Mouse (Mus musculus) left cerebral cortex, adult 2 months (tissue): Measurements from ENCODE around the gene Msx2. TPM values are rescaled to one million over a fixed set of nuclear protein-coding genes. Genes with fewer than 3 reads are reported as not detected.
A peak's percentile ranks its signal among the peaks of the same experiment; 100 is the strongest.

Experiments used
- DNase-seq, 2 experiments: peaks; one replicate each; pipeline ENCODE4 v3.0.0; 2021 to 2022; ENCODE audit warnings: low spot score in 2 of 2, mixed read lengths in 1 of 2; ENCODE audit errors: extremely low spot score in 1 of 2
- H3K27ac ChIP-seq: fragments of 200-600 bp; 2 replicates; pipeline ENCODE4 v1.8.1; 2022
- H3K4me3 ChIP-seq: fragments of 200-600 bp; 2 replicates; pipeline ENCODE4 v1.8.1; 2022
- CTCF ChIP-seq: fragments of 200-600 bp; IDR thresholded peaks from 2 replicates; pipeline ENCODE4 v1.8.1; 2022; ENCODE audit warnings: antibody characterized with exemption, mild to moderate bottlenecking, moderate library complexity
- intact Hi-C: fragments of 180-260 bp; cut with DNase I; formaldehyde crosslinking; loops from one replicate; pipeline ENCODE4 v1.15.1; 2025
- total RNA-seq, 2 experiments: library from RNA; stranded (reverse); gene quantifications; 2 replicates each; pipeline ENCODE4 v1.2.3; 2021

The Msx2 gene
- total RNA-seq, 2 experiments from 2014 or later: 0.23 to 0.50 TPM

GRCm38 (mm10) chr13:53474491-53474890 is 1.6 kb upstream of the Msx2 start:
- DNase-seq: no peak
- Histone ChIP-seq H3K4me3 (no peak overlapping the region), H3K27ac (no peak overlapping the region)
- intact Hi-C loops: no loop called here
- no peak for TF ChIP-seq CTCF

GRCm38 (mm10) chr13:53473991-53474390 is 1.1 kb upstream of the Msx2 start:
- Histone ChIP-seq H3K27ac (no peak overlapping the region), H3K4me3 (no peak overlapping the region)
- no peak for DNase-seq
- no peak for TF ChIP-seq CTCF
- intact Hi-C loops: no loop called here

DNA sequence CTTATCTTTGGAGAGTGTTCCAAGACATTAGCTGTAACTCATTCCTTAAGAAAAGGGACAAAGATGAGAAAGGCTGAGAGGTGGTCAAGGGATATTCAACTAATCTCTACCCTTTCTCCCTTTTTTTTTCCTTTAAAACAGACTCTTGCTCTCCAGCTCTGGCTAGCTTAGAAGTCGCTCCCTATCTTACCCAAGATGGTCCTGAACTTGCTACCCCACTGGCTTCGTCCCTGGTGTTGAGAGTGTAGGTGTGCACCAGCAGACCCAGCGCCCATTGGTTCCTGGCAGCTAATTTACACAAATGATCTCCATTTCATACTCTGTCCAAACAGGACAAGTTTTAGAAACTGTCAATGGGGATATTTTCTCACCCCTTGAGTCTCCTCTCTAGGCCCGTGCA is 417 bp upstream of the Msx2 start:
- DNase-seq: no peak
- intact Hi-C loops: no loop called here
- no peak for TF ChIP-seq CTCF
- no peak overlapping the region for H3K4me3 ChIP-seq
- no peak overlapping the region for H3K27ac ChIP-seq

DNA sequence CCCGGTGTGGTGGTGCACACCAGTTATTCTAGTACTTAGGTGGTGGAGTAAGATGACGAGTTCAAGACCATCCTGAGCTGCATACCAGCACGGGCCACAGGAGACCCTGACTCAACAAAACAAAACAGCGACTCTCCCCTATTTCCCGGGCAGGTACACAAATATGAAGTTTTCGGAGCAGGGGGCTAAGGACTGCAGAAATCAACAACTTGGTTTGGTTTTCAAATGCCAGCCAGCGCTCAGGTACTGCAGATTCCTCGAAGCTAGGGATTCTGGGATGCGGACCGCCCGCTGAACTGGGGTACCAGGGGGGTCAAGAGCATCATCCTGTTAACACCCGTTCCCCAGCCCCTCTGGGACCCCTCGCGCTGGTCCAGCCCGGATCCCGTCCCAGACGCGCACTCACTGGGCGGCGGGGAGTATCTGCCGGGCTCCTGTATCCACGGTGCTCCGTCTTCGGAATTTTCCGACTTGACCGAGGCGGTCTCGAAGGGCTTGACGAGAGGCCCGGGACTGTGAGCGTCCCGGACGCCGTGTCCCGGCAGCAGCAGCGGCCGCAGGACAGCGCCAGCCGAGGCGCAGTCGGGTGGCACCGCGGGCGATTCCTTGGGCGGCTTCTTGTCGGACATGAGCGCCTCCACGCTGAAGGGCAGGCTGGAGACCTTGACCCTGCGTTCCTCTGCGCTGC is 804 bp downstream of the Msx2 start:
- no peak for TF ChIP-seq CTCF
- Histone ChIP-seq H3K4me3 (peak overlapping the region; percentile 29), H3K27ac (no peak overlapping the region)
- intact Hi-C loops: no loop called here
- no peak for DNase-seq

DNA sequence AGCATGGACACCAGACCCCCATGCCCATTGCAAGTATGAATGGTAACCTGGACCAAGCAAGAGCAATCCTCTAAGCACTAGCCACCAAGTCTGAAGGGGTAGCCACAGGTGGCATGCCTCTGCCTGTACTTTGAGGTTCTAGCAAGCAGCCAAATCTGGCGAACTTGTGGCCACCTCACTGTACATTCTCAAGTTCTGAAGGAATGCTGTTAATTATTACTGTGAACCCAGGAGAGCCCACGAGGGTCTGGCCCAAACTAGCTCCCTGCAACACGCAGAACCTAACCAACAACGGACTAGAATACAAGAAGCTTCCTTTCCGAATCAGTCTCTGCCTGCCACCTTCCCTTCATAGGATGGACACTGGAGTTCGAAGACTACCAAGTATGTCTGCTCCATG is 1.5 kb downstream of the Msx2 start:
- no peak for DNase-seq
- Histone ChIP-seq H3K4me3 (no peak overlapping the region), H3K27ac (no peak overlapping the region)
- no peak for TF ChIP-seq CTCF
- intact Hi-C loops: no loop called here

- intact Hi-C loops: no loop called here
- no peak overlapping the region for H3K4me3 ChIP-seq
- H3K27ac ChIP-seq: no peak overlapping the region
Measured at GRCm38 (mm10) chr13:53470437-53471151, 2.3 kb downstream of the Msx2 start.

GRCm38 (mm10) chr13:53469756-53470155 is 3.1 kb downstream of the Msx2 start:
- intact Hi-C loops: no loop called here
- no peak for TF ChIP-seq CTCF
- Histone ChIP-seq H3K27ac (no peak overlapping the region), H3K4me3 (no peak overlapping the region)
- DNase-seq: no peak

More at GRCm38 (mm10) chr13:53470437-53471151, 2.3 kb downstream of the Msx2 start:
- no peak for DNase-seq
- TF ChIP-seq CTCF: no peak

DNA sequence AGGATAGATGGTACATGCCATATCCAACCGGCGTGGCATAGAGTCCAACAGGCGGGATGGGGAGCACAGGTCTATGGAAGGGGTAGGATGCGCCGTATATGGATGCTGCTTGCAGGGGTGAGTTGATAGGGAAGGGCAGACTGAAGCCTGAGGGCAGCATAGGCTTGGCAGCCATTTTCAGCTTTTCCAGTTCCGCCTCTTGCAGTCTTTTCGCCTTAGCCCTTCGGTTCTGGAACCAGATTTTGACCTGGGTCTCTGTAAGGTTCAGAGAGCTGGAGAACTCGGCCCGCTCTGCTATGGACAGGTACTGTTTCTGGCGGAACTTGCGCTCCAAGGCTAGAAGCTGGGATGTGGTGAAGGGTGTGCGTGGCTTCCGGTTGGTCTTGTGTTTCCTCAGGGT is 4.7 kb downstream of the Msx2 start:
- no peak for TF ChIP-seq CTCF
- Histone ChIP-seq H3K27ac (no peak overlapping the region), H3K4me3 (no peak overlapping the region)
- intact Hi-C loops: no loop called here
- no peak for DNase-seq

DNA sequence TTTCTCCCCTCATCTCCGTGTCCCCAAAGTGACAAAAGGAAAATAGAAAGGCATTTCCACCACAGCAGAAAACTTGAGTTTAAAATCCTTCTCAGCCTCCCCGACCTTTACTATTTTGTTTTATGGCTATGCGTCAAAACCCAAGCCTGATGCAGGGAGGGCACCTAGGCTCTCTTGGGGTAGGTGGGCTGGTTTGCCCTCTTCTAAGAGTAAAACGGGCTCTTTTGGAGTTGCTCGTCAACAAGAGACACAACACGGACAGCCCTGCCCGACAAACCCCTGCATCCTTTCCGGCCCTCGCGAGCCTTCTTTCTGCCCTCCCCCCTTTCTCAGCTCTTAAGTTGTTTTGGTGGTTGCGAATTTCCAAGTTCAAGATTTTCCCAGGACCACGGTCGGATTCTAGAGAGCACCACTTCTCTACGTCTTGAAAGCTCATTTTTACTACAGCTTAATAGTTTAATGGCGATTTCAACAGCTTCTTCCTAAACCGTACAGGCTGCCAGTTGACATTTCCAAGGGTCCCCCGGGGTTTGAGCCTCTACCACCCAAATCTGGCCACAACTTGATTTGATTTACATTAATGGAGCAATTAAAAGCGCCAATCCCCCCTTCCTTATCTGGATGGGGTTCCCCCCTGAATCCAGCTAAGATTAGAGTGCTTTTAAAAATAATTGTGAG is 6.5 kb downstream of the Msx2 start:
- intact Hi-C loops: no loop called here
- TF ChIP-seq CTCF: no peak
- DNase-seq: no peak
- Histone ChIP-seq H3K27ac (no peak overlapping the region), H3K4me3 (no peak overlapping the region)

- intact Hi-C loops: no loop called here
- TF ChIP-seq CTCF: no peak
- DNase-seq: no peak
- no peak overlapping the region for H3K4me3 ChIP-seq
- no peak overlapping the region for H3K27ac ChIP-seq
Measured at GRCm38 (mm10) chr13:53465191-53465820, 7.6 kb downstream of the Msx2 start.

DNA sequence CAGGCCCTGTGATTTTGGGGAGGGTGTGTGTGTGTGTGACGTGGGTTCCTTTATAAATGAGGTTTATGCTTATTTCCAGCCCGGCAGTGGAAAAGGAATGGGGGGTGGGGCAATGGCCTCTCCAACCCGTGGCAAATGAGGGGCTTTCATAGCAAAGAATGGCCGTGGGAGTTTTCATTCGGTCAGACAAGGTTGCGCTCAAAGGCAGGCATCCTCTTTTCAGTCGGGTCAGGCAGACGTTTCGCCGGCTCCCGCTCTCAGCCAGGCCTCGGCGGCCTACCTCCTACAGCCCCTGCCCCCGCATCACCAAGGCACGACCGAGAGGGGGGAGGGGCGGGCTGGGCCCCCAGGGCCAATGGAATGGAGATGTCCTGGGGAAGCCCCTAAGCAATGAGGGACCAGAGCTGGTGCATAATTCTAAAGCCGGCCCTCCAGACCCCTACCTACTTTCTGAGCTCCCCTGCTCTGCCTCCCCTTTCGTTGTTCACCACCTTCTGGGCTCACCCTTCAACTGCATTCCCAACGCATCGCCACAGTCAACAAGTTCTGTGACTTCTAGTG is 8.4 kb downstream of the Msx2 start:
- no peak overlapping the region for H3K27ac ChIP-seq

More for the DNA sequence above, 8.4 kb downstream of the Msx2 start:
- no peak for TF ChIP-seq CTCF
- intact Hi-C loops: loop anchor here (5.0 kb wide), 3 partner anchors 128 to 303 kb away; no protein-coding TSS in a partner anchor
- DNase-seq: no peak
- no peak overlapping the region for H3K4me3 ChIP-seq
